Mouse (Mus musculus): Measurements from ENCODE around the gene Tie1. TPM values are rescaled to one million over a fixed set of nuclear protein-coding genes. Genes with fewer than 3 reads are reported as not detected.
A peak's percentile ranks its signal among the peaks of the same experiment; 100 is the strongest.

Gene Tie1
- polyA plus RNA-seq, 1 experiment from 2014 or later, result 48.7 TPM

DNA sequence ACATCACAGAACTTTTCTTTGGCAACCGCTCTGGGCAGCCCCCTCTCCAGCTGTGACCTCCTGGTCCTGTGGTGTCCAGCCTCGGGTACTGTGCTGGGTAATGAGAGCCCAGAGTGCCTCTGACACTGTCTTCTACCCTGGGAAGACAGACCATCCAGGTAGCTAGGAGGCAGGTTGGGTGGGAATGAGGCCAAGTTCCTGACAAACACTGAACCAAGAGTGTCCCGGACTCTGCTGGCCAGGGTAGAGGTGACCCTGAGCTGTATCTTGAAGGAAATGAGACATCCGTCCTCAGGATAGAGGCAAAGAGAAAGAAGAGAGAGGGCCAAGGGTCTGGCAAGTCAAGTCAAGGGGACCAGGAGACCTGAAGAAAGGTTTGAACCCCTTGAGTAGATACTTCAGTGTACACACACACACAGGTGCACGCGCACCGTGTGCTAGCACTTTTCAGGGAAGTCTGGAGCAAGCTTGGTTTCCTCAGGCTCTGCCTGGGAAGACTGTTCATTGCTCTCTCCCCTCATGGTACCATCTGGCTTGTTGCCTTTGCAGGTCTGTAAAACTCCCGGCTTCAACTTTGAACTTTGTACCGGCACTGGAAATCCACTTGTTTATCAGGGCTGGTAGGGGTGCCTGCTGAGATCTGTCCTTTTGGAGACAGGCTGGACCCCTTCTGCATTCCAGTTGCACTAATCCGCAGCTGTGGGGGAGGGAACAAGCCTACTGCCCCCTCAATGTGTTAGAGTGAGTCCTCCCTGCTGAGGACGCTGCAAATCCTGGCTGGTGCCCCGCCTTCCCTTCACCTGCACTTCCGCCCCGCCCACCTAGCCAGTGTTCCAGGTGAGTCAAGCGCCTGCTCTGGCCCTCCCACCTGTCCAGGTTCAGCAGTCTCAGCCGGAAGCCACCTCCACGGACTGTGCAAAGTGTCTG, 36.8 kb upstream of the Tie1 start, which contains the start of gene 2610528J11Rik:
2610528J11Rik (plus strand) TSS at position 592 of the 927 bp plus-strand sequence.
- Histone ChIP-seq H3K4me2 (ENCODE audit: low read length) (no peak within 1 kb of the TSS), H3K9me3 (ENCODE audit: control insufficient read depth, low read length) (no peaks in the 10 kb centered on the region), H3K4me1 (ENCODE audit: control insufficient read depth in 2 of 2, insufficient read depth in 2 of 2, low read length in 2 of 2) (peaks cover 0 to 3% of the 10 kb centered on the region in 2 experiments; a peak in 1 of 4 replicates), H3K9ac (ENCODE audit: low read length) (no peak within 1 kb of the TSS), H3K4me3 (ENCODE audit: control insufficient read depth in 1 of 2, insufficient read depth in 1 of 2, low read depth in 1 of 2, low read length in 2 of 2) (no peak within 1 kb of the TSS), H3K27ac (replicated peaks in 1 of 2; ENCODE audit: control insufficient read depth in 1 of 2, insufficient read depth in 1 of 2, low read depth in 2 of 2, low read length in 2 of 2) (no peak within 1 kb of the TSS), H3K36me3 (ENCODE audit: control insufficient read depth, insufficient read depth, low read length) (no peaks in the 10 kb centered on the region), H3K27me3 (ENCODE audit: control insufficient read depth, insufficient read depth, low read length) (peaks cover 2% of the 10 kb centered on the region; the same call in 1 of the 2 replicates)
- 0 out of 2 replicates have a peak, but pooled peaks have one; percentile 8 for ATAC-seq (ENCODE audit: insufficient number of reproducible peaks, insufficient read depth, low FRiP score, low read depth)
- 30% methylated on average over 17 of the region's 17 CpGs for WGBS

DNA sequence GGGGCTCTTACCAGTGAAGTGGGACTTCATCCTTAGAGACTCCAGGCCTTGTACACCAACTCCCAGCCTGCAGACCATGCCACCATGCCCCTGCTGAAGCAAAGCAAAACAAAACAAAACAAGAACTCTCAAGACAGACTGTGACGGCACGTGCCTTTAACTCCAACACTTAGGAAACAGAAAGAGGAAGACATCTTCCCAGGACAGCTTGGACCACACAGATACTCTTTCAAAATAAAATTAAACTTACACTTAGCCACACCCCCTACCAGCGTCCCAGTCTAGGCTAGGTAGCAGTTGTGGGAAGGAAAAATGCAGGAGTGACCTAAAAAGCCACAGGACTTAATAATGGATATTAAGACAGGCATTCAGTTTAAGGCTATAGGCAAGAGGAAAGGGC, 35.9 kb upstream of the Tie1 start:
- WGBS, result 68% methylated on average over 3 of the region's 3 CpGs
- Histone ChIP-seq H3K4me1 (ENCODE audit: control insufficient read depth in 2 of 2, insufficient read depth in 2 of 2, low read length in 2 of 2) (peaks cover 0 to 3% of the 10 kb centered on the region in 2 experiments; a peak in 1 of 4 replicates), H3K27ac (replicated peaks in 1 of 2; ENCODE audit: control insufficient read depth in 1 of 2, insufficient read depth in 1 of 2, low read depth in 2 of 2, low read length in 2 of 2) (no peak overlapping the region), H3K27me3 (ENCODE audit: control insufficient read depth, insufficient read depth, low read length) (peaks cover 2% of the 10 kb centered on the region; the same call in 1 of the 2 replicates), H3K4me3 (ENCODE audit: control insufficient read depth in 1 of 2, insufficient read depth in 1 of 2, low read depth in 1 of 2, low read length in 2 of 2) (no peak overlapping the region), H3K9me3 (ENCODE audit: control insufficient read depth, low read length) (no peaks in the 10 kb centered on the region), H3K9ac (ENCODE audit: low read length) (no peak overlapping the region), H3K4me2 (ENCODE audit: low read length) (no peak overlapping the region), H3K36me3 (ENCODE audit: control insufficient read depth, insufficient read depth, low read length) (no peaks in the 10 kb centered on the region)
- ATAC-seq (ENCODE audit: insufficient number of reproducible peaks, insufficient read depth, low FRiP score, low read depth), result no peak

DNA sequence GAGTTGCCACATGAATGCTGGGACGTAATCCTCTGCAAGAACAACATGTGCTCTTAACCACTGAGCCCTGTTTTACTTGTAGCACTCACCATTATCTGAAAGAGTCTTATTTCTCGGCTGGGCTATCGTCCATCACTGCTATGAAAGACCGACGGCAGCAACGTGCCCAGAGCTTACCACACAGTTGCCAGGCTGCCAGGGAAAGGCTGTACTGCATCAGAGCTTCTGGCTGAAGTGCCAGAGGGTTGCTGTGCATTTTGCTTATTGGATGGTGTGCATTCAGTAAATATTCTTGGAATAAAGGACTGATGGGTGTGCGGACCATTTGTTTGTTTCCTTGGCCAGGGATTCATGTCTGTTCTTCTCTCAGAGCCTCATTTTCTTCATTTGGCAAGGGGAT, 34.1 kb upstream of the Tie1 start:
- H3K9ac ChIP-seq (ENCODE audit: low read length), result no peak overlapping the region
- no peak overlapping the region for H3K27ac ChIP-seq (replicated peaks in 1 of 2; ENCODE audit: control insufficient read depth in 1 of 2, insufficient read depth in 1 of 2, low read depth in 2 of 2, low read length in 2 of 2)
- H3K27me3 ChIP-seq (ENCODE audit: control insufficient read depth, insufficient read depth, low read length), result peaks cover 2% of the 10 kb centered on the region; the same call in 1 of the 2 replicates
- 65% methylated on average over 7 of the region's 7 CpGs for WGBS
- H3K4me2 ChIP-seq (ENCODE audit: low read length), result no peak overlapping the region
- no peaks in the 10 kb centered on the region for H3K9me3 ChIP-seq (ENCODE audit: control insufficient read depth, low read length)
- peaks cover 0 to 3% of the 10 kb centered on the region in 2 experiments; a peak in 1 of 4 replicates for H3K4me1 ChIP-seq (ENCODE audit: control insufficient read depth in 2 of 2, insufficient read depth in 2 of 2, low read length in 2 of 2)
- no peaks in the 10 kb centered on the region for H3K36me3 ChIP-seq (ENCODE audit: control insufficient read depth, insufficient read depth, low read length)
- no peak overlapping the region for H3K4me3 ChIP-seq (ENCODE audit: control insufficient read depth in 1 of 2, insufficient read depth in 1 of 2, low read depth in 1 of 2, low read length in 2 of 2)
- ATAC-seq (ENCODE audit: insufficient number of reproducible peaks, insufficient read depth, low FRiP score, low read depth), result no peak

DNA sequence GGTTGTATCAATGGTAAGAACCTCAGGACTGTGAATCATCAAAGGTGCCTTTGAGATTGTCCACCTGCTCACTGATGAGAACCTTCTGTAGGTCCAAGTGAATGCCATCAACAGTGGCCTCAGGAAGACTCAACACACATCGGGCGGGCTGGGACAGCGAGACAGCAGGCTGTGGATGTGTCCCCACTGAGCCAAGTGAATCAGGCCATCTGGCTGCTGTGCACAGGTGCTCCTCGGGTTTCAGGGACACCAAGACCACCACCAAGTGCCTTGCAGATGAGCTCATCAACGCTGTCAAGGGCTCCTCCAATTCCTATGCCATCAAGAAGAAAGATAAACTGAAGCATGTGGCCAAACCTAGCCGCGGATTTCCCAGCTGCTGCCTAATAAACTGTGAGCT, 32.4 kb upstream of the Tie1 start:
- no peaks in the 10 kb centered on the region for H3K9me3 ChIP-seq (ENCODE audit: control insufficient read depth, low read length)
- ATAC-seq (ENCODE audit: insufficient number of reproducible peaks, insufficient read depth, low FRiP score, low read depth), result no peak
- H3K27ac ChIP-seq (replicated peaks in 1 of 2; ENCODE audit: control insufficient read depth in 1 of 2, insufficient read depth in 1 of 2, low read depth in 2 of 2, low read length in 2 of 2), result no peak overlapping the region
- no peak overlapping the region for H3K4me3 ChIP-seq (ENCODE audit: control insufficient read depth in 1 of 2, insufficient read depth in 1 of 2, low read depth in 1 of 2, low read length in 2 of 2)
- no peak overlapping the region for H3K4me2 ChIP-seq (ENCODE audit: low read length)
- H3K36me3 ChIP-seq (ENCODE audit: control insufficient read depth, insufficient read depth, low read length), result no peaks in the 10 kb centered on the region
- H3K9ac ChIP-seq (ENCODE audit: low read length), result no peak overlapping the region
- H3K27me3 ChIP-seq (ENCODE audit: control insufficient read depth, insufficient read depth, low read length), result peaks cover 7% of the 10 kb centered on the region
- 82% methylated on average over 7 of the region's 7 CpGs for WGBS
- H3K4me1 ChIP-seq (ENCODE audit: control insufficient read depth in 2 of 2, insufficient read depth in 2 of 2, low read length in 2 of 2), result peaks cover 1 to 6% of the 10 kb centered on the region in 2 experiments; a peak in 2 of 4 replicates

DNA sequence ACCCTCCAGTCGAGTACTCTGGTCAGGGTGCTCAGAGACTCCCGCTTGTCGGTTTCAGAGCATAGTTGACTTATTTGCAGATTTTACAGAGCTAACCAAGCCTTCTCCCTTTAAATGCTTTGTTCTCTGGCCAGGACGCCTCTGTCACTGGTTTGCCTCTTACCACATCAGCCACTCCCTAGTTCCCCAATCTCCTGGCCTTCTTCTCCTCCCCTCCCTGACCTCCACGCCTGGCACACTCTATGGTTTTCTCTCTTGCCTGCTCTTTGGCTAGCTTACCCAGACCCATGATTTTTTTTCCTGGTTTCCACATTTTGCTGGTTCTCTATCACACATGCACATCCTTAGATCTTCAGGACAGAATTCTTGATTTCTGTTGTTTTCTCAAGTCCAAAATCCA, 28.3 kb upstream of the Tie1 start:
- no peak overlapping the region for H3K9ac ChIP-seq (ENCODE audit: low read length)
- 70% methylated on average over 5 of the region's 5 CpGs for WGBS
- H3K9me3 ChIP-seq (ENCODE audit: control insufficient read depth, low read length), result no peaks in the 10 kb centered on the region
- H3K36me3 ChIP-seq (ENCODE audit: control insufficient read depth, insufficient read depth, low read length), result no peaks in the 10 kb centered on the region
- no peak overlapping the region for H3K4me3 ChIP-seq (ENCODE audit: control insufficient read depth in 1 of 2, insufficient read depth in 1 of 2, low read depth in 1 of 2, low read length in 2 of 2)
- H3K27me3 ChIP-seq (ENCODE audit: control insufficient read depth, insufficient read depth, low read length), result peaks cover 7% of the 10 kb centered on the region
- ATAC-seq (ENCODE audit: insufficient number of reproducible peaks, insufficient read depth, low FRiP score, low read depth), result no peak
- H3K27ac ChIP-seq (replicated peaks in 1 of 2; ENCODE audit: control insufficient read depth in 1 of 2, insufficient read depth in 1 of 2, low read depth in 2 of 2, low read length in 2 of 2), result no peak overlapping the region
- peaks cover 11 to 13% of the 10 kb centered on the region in 2 experiments for H3K4me1 ChIP-seq (ENCODE audit: control insufficient read depth in 2 of 2, insufficient read depth in 2 of 2, low read length in 2 of 2)
- H3K4me2 ChIP-seq (ENCODE audit: low read length), result no peak overlapping the region

DNA sequence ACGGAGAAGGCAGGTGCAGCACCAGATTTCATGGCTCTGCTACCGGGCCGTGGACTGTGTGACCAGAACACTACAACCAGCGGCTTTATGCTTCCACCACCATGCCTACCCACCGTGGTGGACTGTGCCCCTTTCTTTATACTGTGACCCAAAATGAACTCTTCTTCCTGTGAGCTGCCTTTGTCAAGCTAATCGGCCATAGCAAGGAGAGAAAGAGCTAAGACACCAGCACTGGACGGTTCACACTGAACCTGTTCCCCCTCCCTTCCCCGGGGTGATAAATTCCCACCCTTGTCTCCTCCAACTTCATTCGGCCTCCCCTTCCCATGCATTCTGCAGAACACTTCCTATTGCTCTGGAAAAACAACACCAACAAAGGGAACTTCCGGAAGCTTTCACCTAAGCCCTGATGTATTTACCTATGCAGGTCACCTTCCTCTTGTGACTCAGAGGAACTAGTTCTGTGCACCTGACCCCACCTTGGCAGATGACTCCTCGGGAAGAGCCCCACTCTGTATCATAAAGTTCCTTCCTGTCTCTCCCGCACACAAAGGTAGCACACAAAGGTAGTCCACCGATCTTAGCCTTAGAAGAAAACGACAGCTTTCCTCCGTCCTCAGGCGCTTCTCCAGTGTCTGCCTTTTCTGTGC, 27.8 kb upstream of the Tie1 start:
- no peak overlapping the region for H3K4me3 ChIP-seq (ENCODE audit: control insufficient read depth in 1 of 2, insufficient read depth in 1 of 2, low read depth in 1 of 2, low read length in 2 of 2)
- H3K27me3 ChIP-seq (ENCODE audit: control insufficient read depth, insufficient read depth, low read length), result peaks cover 7% of the 10 kb centered on the region
- 38% methylated on average over 16 of the region's 16 CpGs for WGBS
- H3K9ac ChIP-seq (ENCODE audit: low read length), result no peak overlapping the region
- peaks cover 11 to 13% of the 10 kb centered on the region in 2 experiments for H3K4me1 ChIP-seq (ENCODE audit: control insufficient read depth in 2 of 2, insufficient read depth in 2 of 2, low read length in 2 of 2)
- no peaks in the 10 kb centered on the region for H3K36me3 ChIP-seq (ENCODE audit: control insufficient read depth, insufficient read depth, low read length)
- H3K27ac ChIP-seq (replicated peaks in 1 of 2; ENCODE audit: control insufficient read depth in 1 of 2, insufficient read depth in 1 of 2, low read depth in 2 of 2, low read length in 2 of 2), result no peak overlapping the region
- ATAC-seq (ENCODE audit: insufficient number of reproducible peaks, insufficient read depth, low FRiP score, low read depth), result no peak
- H3K9me3 ChIP-seq (ENCODE audit: control insufficient read depth, low read length), result no peaks in the 10 kb centered on the region
- H3K4me2 ChIP-seq (ENCODE audit: low read length), result peak overlapping the region; percentile 36; the same call in 1 of the 2 replicates

DNA sequence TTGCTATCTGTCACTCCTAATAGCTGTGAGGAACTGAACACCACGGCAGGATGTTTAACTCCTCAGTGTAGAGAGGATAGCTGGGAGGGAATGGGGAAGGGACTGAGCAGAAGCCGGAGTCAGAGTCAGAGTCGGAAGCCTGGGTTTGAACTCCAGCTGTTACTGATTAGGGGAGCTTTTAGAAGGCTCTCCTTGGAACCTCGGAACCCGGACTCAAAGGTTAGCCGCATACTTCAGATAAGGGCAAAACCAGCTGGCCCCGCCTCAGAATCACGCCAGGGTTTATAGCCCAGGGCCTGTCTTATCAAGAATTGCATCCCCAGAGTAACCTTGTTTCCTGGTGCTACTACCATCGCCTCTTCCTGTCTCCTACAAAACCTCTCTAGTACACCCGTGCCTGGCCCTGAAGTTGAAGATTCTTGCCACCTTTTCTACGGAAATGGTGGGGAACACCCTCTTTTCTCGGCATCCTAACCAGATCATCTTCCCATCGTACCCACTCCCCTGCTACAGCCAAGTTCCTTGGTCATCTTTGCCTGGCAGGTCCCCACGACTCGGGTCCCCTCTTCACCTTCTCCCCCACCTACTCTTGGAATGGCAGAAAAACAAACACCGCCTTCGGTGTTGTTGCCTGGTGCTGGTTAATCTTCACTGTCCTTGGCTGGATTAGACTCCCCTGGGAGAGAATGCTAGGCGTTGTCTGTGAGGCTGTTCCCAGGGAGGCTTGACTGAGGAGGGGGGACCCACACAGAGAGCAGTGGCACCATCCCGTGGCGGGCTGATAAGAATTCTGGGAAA, 27.0 kb upstream of the Tie1 start:
- WGBS, result 4% methylated on average over 20 of the region's 20 CpGs
- Histone ChIP-seq H3K4me3 (ENCODE audit: control insufficient read depth in 1 of 2, insufficient read depth in 1 of 2, low read depth in 1 of 2, low read length in 2 of 2) (no peak overlapping the region), H3K27ac (replicated peaks in 1 of 2; ENCODE audit: control insufficient read depth in 1 of 2, insufficient read depth in 1 of 2, low read depth in 2 of 2, low read length in 2 of 2) (no peak overlapping the region), H3K36me3 (ENCODE audit: control insufficient read depth, insufficient read depth, low read length) (no peaks in the 10 kb centered on the region), H3K9ac (ENCODE audit: low read length) (peak overlapping the region; percentile 34; the same call in 1 of the 2 replicates), H3K4me1 (ENCODE audit: control insufficient read depth in 2 of 2, insufficient read depth in 2 of 2, low read length in 2 of 2) (peaks cover 11 to 13% of the 10 kb centered on the region in 2 experiments), H3K9me3 (ENCODE audit: control insufficient read depth, low read length) (no peaks in the 10 kb centered on the region), H3K4me2 (ENCODE audit: low read length) (peak overlapping the region; percentile 36), H3K27me3 (ENCODE audit: control insufficient read depth, insufficient read depth, low read length) (peaks cover 7% of the 10 kb centered on the region)
- no peak for ATAC-seq (ENCODE audit: insufficient number of reproducible peaks, insufficient read depth, low FRiP score, low read depth)

Data from heart, embryonic 14.5 days (tissue).